ENCODE assay signal across 23 mouse cellular contexts in genomic region chr17:35749685-35750084, GRCm38 (mm10). TPM values are rescaled to one million over a fixed set of nuclear protein-coding genes. Genes with fewer than 3 reads are reported as not detected.
DNase-seq lines count a peak whose midpoint lies in the region; ATAC-seq lines count a peak whose summit lies in the region.
"Had no signal": no experiment of that assay in that cellular context is flagged by ENCODE, and none has a peak within 500 bp of the region (broad histone marks: within the 10 kb centered on the region; RNA-seq: fewer than 3 reads in every experiment).

No protein-coding gene starts in this region.

- H3K9ac ChIP-seq in heart, embryonic 13.5 days: 0 out of 2 replicates have a peak overlapping the region, but pooled peaks have one; percentile 24
- H3K9ac ChIP-seq: embryonic facial prominence, embryonic 13.5 days; forebrain, embryonic 12.5 days; hindbrain, embryonic 14.5 days had no signal

- no peak overlapping the region for H3K4me2 ChIP-seq in heart, embryonic 13.5 days
- H3K4me2 ChIP-seq: embryonic facial prominence, embryonic 13.5 days; forebrain, embryonic 12.5 days; hindbrain, embryonic 14.5 days had no signal

- WGBS in heart, embryonic 13.5 days: 29% methylated on average over 10 of the region's 10 CpGs

- H3K27ac ChIP-seq in heart, embryonic 13.5 days (replicated peaks): no peak overlapping the region
- H3K27ac ChIP-seq: embryonic facial prominence, embryonic 13.5 days; forebrain, embryonic 12.5 days; gastrocnemius, adult 2 months; hindbrain, embryonic 10.5 days; hindbrain, embryonic 14.5 days had no signal

- H3K27me3 ChIP-seq in heart, embryonic 13.5 days (replicated peaks): no peaks in the 10 kb centered on the region
- H3K27me3 ChIP-seq: embryonic facial prominence, embryonic 13.5 days; forebrain, embryonic 12.5 days had no signal

- H3K36me3 ChIP-seq in heart, embryonic 13.5 days: no peaks in the 10 kb centered on the region
- H3K36me3 ChIP-seq: embryonic facial prominence, embryonic 13.5 days; forebrain, embryonic 12.5 days; G1E; hindbrain, embryonic 10.5 days had no signal

- H3K4me3 ChIP-seq in heart, embryonic 13.5 days: no peak overlapping the region
- H3K4me3 ChIP-seq: embryonic facial prominence, embryonic 13.5 days; forebrain, embryonic 12.5 days; gastrocnemius, adult 2 months; hindbrain, embryonic 10.5 days had no signal

- peaks cover 12% of the 10 kb centered on the region for H3K4me1 ChIP-seq in heart, embryonic 13.5 days
- H3K4me1 ChIP-seq: forebrain, embryonic 12.5 days had no signal

- DNase-seq in heart, postnatal 4 days: no peak
- peak; percentile 35 to 48 for DNase-seq in right cerebral cortex, adult 2 months (ENCODE audit: low spot score in 2 of 2)
- DNase-seq in right cerebral cortex, postnatal 10 days (ENCODE audit: low spot score in 2 of 2): no peak
- DNase-seq in CD4-positive helper T cell, adult 2 months (ENCODE audit: low read depth, low spot score): peak; percentile 51
- peak; percentile 79 for DNase-seq in brain, adult 2 months (ENCODE audit: low read depth, low spot score)
- DNase-seq: adrenal gland, postnatal 10 days; cerebellum, adult 11-12 months; cerebellum, adult 9-10 months; cerebellum, postnatal 25 days; gastrocnemius, adult 2 months; gastrocnemius, postnatal 25 days; heart, postnatal 14 days had no signal

- ATAC-seq in heart, embryonic 13.5 days (ENCODE audit: extremely low read depth, insufficient number of reproducible peaks, low FRiP score, low TSS enrichment): no peak
- no peak for ATAC-seq in activated CD4-positive, CD25-positive, alpha-beta regulatory T cell, adult 4 months
- ATAC-seq: CD4-positive, CD25-positive, alpha-beta regulatory T cell, adult 4 months; forebrain, embryonic 16.5 days; intestine, embryonic 16.5 days had no signal

- H3K9me3 ChIP-seq in heart, embryonic 13.5 days: no peaks in the 10 kb centered on the region
- H3K9me3 ChIP-seq: embryonic facial prominence, embryonic 13.5 days; forebrain, embryonic 12.5 days; G1E; hindbrain, embryonic 10.5 days had no signal

RNA-seq across cellular contexts. Expression of gene Ddr1, which starts 45.3 kb away (rescaled TPM):
- 122 and 130 TPM in 2 replicates for polyA plus RNA-seq in heart, embryonic 13.5 days (2015; fragmentation: Nextera tagmentation; extraction: Ambion mirVana)
- 100 to 1,000 TPM; 107 to 113 TPM for total RNA-seq in heart, postnatal 4 days (2021)
- polyA plus RNA-seq in activated CD4-positive, CD25-positive, alpha-beta regulatory T cell, adult 4 months (2017; shearing (Covaris generic)): under 1 TPM; 0.66 to 0.71 TPM
- total RNA-seq: G1E; granulocyte monocyte progenitor cell, adult 5-6 weeks had no signal

Comparison
In these comparisons a context has a peak if more than half of its experiments do, and no peak if none do; other contexts are left out.
1. DNase-seq: peak in right cerebral cortex, adult 2 months (2 of 2), CD4-positive helper T cell, adult 2 months (single experiment) and brain, adult 2 months (single experiment); none in heart, postnatal 4 days (single experiment) and right cerebral cortex, postnatal 10 days (0 of 2).
2. RNA of gene Ddr1, which starts 45.3 kb away (polyA plus RNA-seq): 122 to 130 TPM in heart, embryonic 13.5 days; 0.66 to 0.71 TPM in activated CD4-positive, CD25-positive, alpha-beta regulatory T cell, adult 4 months; every median in the first group is over 10 times any median in the second.